Mouse (Mus musculus) induced T-regulatory cell, adult 2 months (primary cell): Measurements from ENCODE around the gene Gphb5.

Source experiments
- DNase-seq: peaks from one replicate; pipeline ENCODE4 v3.0.0-alpha.2; 2012; ENCODE audit warnings: low read depth

Gene Gphb5

DNA sequence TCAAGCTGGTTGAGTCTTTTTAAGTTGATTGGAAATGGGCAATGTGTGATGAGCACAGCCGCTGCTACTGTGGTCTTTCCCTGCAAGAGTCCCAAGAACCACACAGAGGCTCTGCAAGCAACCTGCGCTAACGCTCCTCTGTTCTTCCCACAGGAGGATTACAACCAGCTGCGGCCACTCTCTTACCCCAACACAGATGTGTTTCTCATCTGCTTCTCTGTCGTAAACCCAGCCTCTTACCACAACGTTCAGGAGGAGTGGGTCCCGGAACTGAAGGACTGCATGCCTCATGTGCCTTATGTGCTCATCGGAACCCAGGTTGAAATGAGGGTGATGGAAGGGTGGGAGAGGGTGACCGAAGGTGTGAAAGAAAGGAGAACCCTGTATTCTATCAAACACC lies 25.1 kb downstream of the Gphb5 start:
- no peak for DNase-seq

DNA sequence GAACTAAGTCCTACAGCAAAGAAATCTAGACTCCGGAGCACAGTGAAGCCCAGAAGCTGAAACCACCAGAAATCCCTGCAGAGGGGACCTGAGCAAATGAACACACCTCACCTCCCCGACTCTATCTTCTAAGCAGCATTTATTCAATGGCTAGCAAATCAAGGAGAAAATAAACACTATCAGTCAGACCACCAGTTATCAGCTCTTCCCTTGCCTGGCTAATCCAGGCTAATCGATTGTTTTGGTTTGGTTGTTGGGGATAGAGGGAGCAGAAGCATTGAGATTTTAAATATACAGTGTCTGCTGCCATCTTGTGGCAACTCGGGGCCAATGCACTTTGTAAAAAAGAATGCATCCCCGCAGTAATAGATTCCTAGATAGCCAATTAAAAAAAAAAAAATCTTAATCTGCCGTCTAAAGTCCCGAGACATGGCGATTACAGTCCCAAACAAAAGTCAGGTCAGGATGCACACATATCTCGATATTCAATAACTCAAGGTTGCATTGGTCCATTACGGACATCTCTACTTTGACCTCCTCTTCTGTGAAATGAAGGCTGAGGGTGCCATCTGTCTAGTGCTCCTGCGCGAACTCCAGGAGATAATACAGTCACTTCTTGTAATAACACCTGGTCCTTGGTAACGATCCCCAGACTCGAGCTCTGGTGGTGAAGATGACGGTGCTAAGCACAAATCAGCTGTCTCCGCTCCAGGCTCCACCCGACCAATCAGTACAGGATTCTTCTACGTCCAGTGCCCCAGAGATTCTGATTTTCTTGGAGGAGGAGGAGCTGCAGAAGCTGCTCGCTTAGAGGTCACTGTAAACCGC lies 27.1 kb downstream of the Gphb5 start:
- peak; percentile 58 for DNase-seq

DNA sequence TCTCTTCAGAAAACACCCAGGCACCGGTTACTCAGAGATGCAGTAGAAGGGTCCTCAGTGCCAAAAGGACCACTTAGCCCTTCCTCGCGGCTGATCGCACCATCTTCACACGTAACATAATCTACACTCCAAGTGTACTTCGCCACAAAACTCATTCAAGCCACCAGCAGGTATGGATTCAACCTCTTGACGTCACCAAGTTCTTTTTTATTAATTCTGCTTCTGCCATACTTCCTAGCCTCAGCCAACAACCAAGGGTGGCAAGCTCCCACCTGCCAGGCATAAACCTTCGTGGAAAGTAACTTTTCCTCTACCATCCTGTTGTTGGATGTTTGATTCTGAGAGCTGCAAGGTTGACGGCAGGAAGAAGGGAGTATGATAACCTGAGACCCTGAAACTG lies 28.1 kb downstream of the Gphb5 start:
- DNase-seq: no peak

DNA sequence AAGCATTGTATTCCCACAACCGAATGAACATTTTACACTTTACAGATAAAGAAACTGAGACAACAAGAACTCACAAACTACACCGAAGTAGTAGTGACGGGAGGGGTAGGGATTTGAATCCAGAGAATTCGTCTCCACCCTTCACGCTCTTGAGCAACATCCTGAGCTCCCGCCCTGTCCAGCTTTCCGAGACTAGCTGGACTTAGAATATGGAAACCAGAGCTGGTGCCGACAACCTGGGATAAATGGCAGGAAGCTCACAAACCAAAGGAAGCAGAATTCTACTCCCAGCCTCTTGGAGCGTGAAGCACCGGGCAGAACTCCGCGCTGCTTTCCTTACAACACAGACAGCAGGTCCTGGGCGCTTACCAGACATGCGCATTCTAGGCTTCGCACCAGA lies 28.7 kb downstream of the Gphb5 start:
- no peak for DNase-seq

DNA sequence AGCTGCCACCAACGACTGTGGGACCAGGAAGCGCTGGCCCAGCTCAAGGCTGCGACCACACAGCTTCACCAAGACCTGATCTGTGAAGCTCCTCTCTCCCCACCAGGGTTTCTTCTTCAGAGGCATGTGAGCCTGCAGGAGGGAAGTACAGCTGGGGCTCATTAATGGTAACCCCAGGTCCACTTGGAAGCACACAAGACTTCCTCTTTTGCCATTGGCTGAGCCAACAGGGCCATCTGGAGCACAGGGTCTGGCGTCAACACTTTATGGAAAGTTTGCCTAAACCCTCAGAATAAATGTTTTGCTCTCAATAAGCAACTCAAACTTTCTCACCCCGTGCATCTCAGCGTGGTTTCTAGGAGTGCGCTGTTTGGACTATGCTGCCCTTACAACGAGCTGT lies 29.4 kb downstream of the Gphb5 start:
- no peak for DNase-seq

DNA sequence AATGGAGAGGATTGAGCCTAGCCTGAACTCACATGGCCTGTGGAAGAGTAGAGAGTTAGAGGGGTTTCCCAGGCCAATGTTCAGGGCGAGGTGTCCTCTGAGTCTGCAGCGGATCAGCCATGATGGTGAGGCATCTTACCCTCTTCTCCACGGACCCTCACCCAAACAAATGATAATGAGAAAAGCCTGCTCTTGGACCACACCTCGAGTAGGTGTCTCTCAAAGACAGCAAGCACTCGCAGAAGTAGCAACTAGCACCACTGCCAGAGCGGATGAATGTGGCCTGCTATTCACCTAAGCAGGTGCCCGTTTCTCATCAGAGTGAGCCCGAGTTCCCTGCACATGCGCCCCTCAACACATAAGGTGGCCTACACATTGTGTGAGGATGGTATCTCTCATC lies 29.9 kb downstream of the Gphb5 start:
- DNase-seq: no peak

DNA sequence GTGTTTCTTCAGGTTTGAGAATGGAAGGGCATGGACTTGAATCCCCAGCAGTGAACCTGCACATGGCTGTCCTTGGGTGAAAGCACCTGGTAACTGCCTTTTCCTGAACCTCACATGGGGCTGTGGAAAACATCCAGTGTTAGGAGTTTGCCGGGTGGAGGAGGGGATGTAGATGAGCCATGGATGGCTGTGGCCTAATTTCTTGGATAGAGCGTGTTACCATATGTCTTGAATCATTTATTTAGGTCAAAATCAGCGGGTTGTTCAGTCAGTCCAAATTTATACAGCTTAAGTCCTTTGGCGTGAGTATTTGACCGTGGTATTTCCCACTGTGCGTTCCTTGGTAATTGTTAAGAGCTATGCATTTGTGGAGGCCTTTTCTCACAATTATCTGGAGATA lies 40.5 kb downstream of the Gphb5 start:
- DNase-seq: no peak

DNA sequence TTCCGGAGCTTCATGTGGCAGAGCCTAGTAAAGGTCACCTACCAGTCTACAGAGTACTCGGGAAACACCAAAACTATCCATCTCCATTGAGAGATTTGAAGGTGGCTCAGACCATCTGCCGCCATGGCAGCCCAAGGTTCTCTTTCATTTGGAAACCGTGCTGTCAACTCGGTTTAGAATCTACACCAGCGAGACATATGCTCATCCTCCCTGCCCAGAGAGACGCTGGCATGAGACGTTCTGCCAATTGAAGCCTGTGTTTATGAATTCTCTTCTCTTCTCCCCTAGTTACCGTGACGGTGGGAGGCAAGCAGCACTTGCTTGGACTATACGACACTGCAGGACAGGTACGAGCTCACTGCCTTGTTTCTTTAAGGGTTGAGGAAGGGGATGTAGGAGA lies 41.5 kb downstream of the Gphb5 start:
- no peak for DNase-seq

DNA sequence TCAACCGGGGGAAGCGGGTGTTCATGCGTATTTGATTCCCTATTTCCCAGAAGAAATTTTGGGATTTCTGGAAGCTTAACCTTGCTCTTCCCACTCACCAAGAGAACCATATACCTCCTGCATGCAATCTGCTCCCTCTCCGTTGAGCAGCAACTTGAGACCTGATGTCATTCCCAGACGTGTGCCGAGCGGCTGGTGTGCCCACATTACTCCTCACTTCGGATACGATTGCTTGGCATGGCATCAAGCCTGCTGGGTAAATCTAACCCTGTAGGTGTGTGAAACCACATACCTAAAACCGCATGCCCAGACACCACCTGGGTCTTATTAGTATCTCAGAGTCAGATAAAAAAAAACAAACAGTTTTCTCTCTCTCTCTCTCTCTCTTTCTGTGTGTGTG lies 42.1 kb downstream of the Gphb5 start:
- DNase-seq: no peak

DNA sequence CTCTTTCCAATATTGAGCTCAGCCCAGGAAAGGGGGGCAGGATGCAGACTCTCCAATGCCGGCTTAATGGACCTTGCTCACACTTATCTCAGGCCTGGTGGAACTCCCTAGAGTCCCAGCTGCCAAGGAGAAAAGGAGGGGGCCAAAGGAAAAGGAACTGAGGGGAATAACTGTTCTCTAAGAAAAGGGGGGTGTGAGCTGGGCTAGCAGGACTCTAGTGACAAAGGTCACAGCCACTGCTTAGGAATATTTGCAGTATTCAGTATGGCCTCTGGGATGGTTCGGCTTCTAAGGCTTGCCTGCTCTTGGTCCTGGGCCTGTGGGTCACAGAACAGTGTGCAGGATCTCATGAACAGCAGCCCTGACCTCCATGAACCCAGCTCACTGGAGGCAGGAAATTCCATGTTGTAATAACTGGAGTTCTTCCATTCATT lies 47.1 kb downstream of the Gphb5 start:
- DNase-seq: no peak

DNA sequence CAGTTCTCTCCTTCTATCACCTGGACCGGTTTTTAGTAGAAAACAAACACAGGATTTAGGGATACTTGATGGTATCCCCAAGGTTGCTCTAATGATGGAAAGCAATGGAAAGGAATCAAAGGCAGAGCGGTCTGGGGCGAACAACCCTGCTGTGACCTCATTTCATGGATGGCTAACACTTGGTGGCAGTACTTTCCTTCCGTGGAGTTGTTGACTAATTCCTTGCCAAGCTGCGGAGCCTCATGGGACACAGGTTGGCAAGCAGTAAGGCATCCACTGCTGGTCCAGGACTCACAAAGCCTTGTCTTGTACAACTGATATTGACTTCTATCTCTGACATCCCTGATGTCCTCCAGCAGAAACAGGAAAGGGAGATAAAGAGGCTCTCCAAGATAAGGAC lies 48.1 kb downstream of the Gphb5 start:
- DNase-seq: no peak

DNA sequence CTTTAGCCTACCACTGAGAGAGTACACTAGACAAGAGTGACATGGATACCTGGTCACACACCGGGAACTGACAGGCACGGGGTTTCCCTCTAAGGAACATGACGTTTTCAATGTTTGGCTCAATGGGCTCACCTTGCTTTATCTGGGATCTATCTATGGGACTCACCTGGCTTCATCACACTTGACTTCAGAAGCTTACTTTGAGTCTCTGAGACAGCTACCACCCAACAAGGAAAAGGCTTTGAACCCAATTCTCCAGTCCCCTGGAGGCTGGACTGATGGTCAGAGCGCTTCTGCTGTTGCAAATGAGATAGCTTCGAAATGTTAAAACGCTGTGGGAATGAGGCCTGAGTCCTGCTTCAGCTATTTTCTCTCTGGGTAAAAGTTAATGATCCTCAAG lies 49.2 kb downstream of the Gphb5 start:
- no peak for DNase-seq

DNA sequence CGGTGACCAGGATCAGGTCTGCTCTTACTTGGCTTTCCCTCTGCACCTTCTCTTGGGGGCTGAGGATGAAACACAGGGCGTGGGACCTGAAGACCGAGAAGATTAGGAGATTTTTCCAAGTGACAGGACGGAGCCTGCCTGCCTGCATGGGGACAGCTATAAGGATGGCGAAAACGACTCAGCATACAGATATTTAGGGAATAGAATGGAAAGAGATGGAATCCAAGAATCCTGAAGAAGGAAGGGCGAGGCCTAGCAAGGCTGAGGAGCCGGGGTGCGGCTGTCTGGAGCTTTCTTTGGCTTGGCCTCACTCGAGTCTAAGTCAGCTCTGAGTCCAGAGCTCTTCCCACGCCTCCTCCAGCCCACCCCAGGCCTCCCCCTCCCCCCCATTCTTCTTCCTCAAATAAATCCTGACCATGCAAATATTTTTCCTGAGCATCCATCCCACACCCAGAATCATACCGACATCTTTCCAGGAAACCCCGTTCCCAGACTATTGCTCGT lies 50.9 kb downstream of the Gphb5 start:
- DNase-seq: no peak

DNA sequence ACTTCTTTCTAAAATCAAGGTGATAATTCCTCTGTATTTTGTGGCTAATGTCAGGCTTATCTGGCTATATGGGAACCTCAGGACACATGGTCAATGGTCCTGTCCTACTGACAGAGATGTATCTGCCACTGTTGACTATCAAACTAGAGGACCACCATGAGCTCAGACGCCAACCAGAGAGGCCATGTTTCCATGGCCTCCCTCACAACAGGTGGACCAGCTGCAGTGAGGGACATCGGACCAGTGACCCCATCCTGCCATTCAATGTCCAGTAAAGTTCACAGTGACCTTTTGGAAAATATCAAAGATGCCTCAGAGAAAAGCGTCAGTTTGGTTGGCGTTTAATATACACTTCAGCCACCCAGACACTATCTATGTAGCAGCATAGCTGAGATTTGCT lies 52.2 kb downstream of the Gphb5 start:
- DNase-seq: no peak

DNA sequence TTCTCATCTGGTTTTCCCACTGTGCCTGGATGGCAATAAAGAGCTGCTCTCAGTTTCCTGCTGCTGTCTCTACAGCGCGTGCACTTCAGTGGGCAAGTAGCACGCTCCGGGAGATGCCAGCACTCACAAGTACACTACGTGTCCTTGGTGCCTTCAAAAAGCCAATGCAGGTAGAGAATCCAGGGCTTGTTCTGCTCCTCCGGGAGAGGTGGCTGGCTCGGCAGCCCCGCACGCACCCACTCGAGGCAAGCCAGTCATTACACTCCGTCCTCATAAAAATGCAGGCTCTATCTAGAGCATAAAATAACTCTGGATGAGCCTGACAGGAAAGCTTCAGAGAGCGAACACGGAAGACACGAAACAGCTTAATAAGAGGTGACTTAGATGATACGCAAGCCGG lies 54.1 kb downstream of the Gphb5 start:
- no peak for DNase-seq
